Mouse (Mus musculus) midbrain, embryonic 15.5 days (tissue): Measurements from ENCODE around the gene Slc6a1. TPM values are rescaled to one million over a fixed set of nuclear protein-coding genes. Genes with fewer than 3 reads are reported as not detected.

Experiments
- polyA plus RNA-seq: library from polyadenylated mRNA; unstranded; fragments of >200 nt; fragmentation: Nextera tagmentation; extraction: Ambion mirVana; gene quantifications from 2 replicates; pipeline ENCODE4 v1.2.1, GENCODE M21; 2015

Slc6a1 gene
- polyA plus RNA-seq, 1 experiment from 2014 or later: 155 TPM

Other genes starting within 250 kb of the Slc6a1 start
- 25.9 and 26.8 TPM in 2 replicates for gene Atp2b2, start 240.0 kb upstream of the Slc6a1 start, polyA plus RNA-seq
- gene Slc6a11, start 151.4 kb upstream of the Slc6a1 start, polyA plus RNA-seq: 34.0 and 37.0 TPM in 2 replicates
- 0.89 and 0.93 TPM in 2 replicates for gene Hrh1, start 115.3 kb downstream of the Slc6a1 start, polyA plus RNA-seq